Mouse (Mus musculus) fibroblast of lung, adult 2 months (primary cell): Measurements from ENCODE around the gene Enox1.

Experiments
- DNase-seq: peaks from one replicate; pipeline ENCODE4 v3.0.0-alpha.2; 2011; ENCODE audit warnings: low read depth

Gene Enox1

GRCm38 (mm10) chr14:77679877-77680276 lies 523.3 kb downstream of the Enox1 start:
- DNase-seq: no peak

- DNase-seq: no peak
Observed at GRCm38 (mm10) chr14:77682888-77683555, 526.5 kb downstream of the Enox1 start.

- DNase-seq: no peak
Observed at GRCm38 (mm10) chr14:77689816-77690215, 533.3 kb downstream of the Enox1 start.

- no peak for DNase-seq
Observed at GRCm38 (mm10) chr14:77705006-77705405, 548.4 kb downstream of the Enox1 start.

- DNase-seq: no peak
Observed at GRCm38 (mm10) chr14:77706511-77707246, 550.1 kb downstream of the Enox1 start.

GRCm38 (mm10) chr14:77707279-77707678 lies 550.7 kb downstream of the Enox1 start:
- DNase-seq: no peak

GRCm38 (mm10) chr14:77708354-77709150 lies 552.0 kb downstream of the Enox1 start:
- DNase-seq: no peak

- no peak for DNase-seq
Observed at GRCm38 (mm10) chr14:77714931-77715535, 558.5 kb downstream of the Enox1 start.

- no peak for DNase-seq
Observed at GRCm38 (mm10) chr14:77716981-77717380, 560.4 kb downstream of the Enox1 start.

GRCm38 (mm10) chr14:77718814-77719213 lies 562.3 kb downstream of the Enox1 start:
- peak; percentile 10 for DNase-seq

- DNase-seq: no peak
Observed at GRCm38 (mm10) chr14:77738056-77738455, 581.5 kb downstream of the Enox1 start.

GRCm38 (mm10) chr14:77738751-77739365 lies 582.3 kb downstream of the Enox1 start:
- DNase-seq: no peak

GRCm38 (mm10) chr14:77739376-77739775 lies 582.8 kb downstream of the Enox1 start:
- no peak for DNase-seq

- DNase-seq: no peak
Observed at GRCm38 (mm10) chr14:77744638-77745240, 588.2 kb downstream of the Enox1 start.

- DNase-seq: no peak
Observed at GRCm38 (mm10) chr14:77748920-77749319, 592.4 kb downstream of the Enox1 start.
